Mouse (Mus musculus) adrenal gland, postnatal 36 days (tissue): ENCODE results near the gene Ceacam16. TPM values are rescaled to one million over a fixed set of nuclear protein-coding genes. Genes with fewer than 3 reads are reported as not detected.

Experiments used
- DNase-seq, 2 experiments: peaks; one replicate each; pipeline ENCODE4 v3.0.0; 2021; ENCODE audit warnings: mixed read lengths in 1 of 2
- total RNA-seq, 2 experiments: library from RNA; stranded (reverse); gene quantifications; 2 replicates each; pipeline ENCODE4 v1.2.3; 2021

Ceacam16 gene
- total RNA-seq, 2 experiments from 2014 or later, result not detected

GRCm38 (mm10) chr7:19816224-19816771 lies 44.8 kb downstream of the Ceacam16 start:
- DNase-seq, result peak; percentile 90 to 95

- no peak for DNase-seq
Observed at GRCm38 (mm10) chr7:19815296-19816223, 45.5 kb downstream of the Ceacam16 start.

DNA sequence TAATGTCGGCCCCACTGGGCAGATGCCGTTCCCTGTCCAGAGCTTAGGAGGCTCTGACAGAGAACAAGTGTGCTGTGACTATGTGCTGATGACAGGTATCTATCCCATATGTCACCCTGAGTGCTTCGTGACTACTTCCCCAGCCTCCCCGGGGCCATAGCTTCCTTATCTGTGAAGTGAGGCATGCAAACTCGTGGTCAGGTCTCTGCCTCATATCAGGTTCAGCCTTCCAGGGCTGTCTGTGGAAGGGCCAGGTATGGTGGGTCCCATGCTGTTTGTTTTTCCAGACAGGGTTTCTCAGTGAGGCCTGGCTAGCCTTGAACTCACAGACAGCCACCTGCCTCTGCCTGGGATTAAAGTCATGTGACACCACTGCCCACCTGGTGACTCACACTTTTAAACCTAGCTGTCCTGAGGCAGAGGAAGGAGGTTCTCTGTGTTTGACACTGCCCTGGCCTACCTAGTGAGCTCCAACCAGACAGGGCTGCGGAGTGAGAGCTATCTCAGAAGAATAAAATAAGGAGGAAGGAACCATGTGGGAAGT lies 47.4 kb downstream of the Ceacam16 start:
- DNase-seq, result no peak

DNA sequence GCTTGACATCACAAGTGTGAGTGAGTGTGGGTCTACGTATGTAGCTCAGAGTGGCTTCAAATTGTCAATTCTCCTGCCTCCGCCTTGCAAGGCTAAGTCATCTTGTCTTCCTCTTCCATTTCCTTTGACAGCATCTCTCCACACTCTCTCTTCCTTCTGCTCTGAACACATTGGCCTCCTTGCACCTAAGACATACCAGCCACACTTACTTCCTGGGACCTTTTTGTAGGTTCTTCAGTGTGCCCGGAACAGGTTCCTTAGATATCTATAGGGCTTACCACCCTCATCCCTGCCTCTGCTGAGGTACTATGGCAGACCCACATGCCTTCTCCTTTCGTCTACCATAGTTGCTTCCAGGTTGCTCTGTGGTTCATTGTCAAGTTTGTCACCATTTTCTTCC lies 47.9 kb downstream of the Ceacam16 start:
- no peak for DNase-seq

GRCm38 (mm10) chr7:19811114-19811513 lies 50.0 kb downstream of the Ceacam16 start:
- DNase-seq, result peak in 1 of 2 experiments; percentile 57

DNA sequence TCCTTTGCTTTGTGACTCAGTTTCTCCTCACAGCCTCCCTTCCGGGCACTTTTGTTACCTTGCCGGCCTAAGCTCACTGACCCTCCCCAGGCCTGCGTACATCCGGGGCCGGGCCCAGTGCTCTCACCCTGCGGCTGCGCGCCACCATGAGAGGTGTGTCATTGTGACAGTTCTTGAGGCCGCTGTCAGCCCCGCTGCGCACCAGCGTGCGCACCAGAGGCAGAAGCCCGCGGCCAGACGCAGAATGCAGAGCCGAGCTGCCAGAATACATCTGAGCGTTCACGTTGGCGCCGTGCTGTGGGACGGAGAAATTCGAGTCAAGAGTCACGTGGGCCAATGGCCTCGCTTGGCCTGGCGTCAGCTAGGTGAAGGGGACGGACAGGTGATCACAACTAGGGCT lies 51.7 kb downstream of the Ceacam16 start:
- peak; percentile 58 to 62 for DNase-seq

GRCm38 (mm10) chr7:19806356-19806969 lies 54.6 kb downstream of the Ceacam16 start:
- no peak for DNase-seq

- peak; percentile 78 to 83 for DNase-seq
Observed at GRCm38 (mm10) chr7:19802995-19803394, 58.1 kb downstream of the Ceacam16 start.

Other genes starting within 250 kb of the Ceacam16 start
- 10 to 100 TPM; 33.6 to 34.7 TPM for gene Relb, start 231.9 kb downstream of the Ceacam16 start, total RNA-seq
- gene Clptm1, start 196.3 kb downstream of the Ceacam16 start, total RNA-seq, result 100 to 1,000 TPM; 175 to 178 TPM
- gene Apoc2, start 183.4 kb downstream of the Ceacam16 start, total RNA-seq, result 1 to 10 TPM in 1 of 2 experiments, not detected in 1; 1.9 TPM
- under 1 TPM in 1 of 2 experiments, not detected in 1; 0.40 TPM for gene Gm44805, start 179.9 kb downstream of the Ceacam16 start, total RNA-seq
- 100 to 1,000 TPM in 1 of 2 experiments, 10 to 100 TPM in 1; 42.0 to 110 TPM for gene Apoc4, start 179.8 kb downstream of the Ceacam16 start, total RNA-seq
- gene Apoc1, start 168.6 kb downstream of the Ceacam16 start, total RNA-seq, result 1,000 to 10,000 TPM in 1 of 2 experiments, 100 to 1,000 TPM in 1; 185 to 1,007 TPM
- gene Apoe, start 162.1 kb downstream of the Ceacam16 start, total RNA-seq, result 1,000 to 10,000 TPM in 1 of 2 experiments, 100 to 1,000 TPM in 1; 927 to 1,142 TPM
- gene Tomm40, start 145.9 kb downstream of the Ceacam16 start, total RNA-seq, result 100 to 1,000 TPM; 124 to 135 TPM
- gene Nectin2, start 110.8 kb downstream of the Ceacam16 start, total RNA-seq, result 100 to 1,000 TPM in 1 of 2 experiments, 10 to 100 TPM in 1; 70.0 to 115 TPM
- 10 to 100 TPM; 43.5 to 53.8 TPM for gene Bcam, start 90.3 kb downstream of the Ceacam16 start, total RNA-seq
- gene Cblc, start 64.5 kb downstream of the Ceacam16 start, total RNA-seq, result not detected
- gene Bcl3, start 38.5 kb downstream of the Ceacam16 start, total RNA-seq, result 10 to 100 TPM; 19.5 to 51.0 TPM
- under 1 TPM in 1 of 2 experiments, not detected in 1; 0.83 TPM for gene Gm19345, start 9.3 kb downstream of the Ceacam16 start, total RNA-seq
- gene Ceacam19, start 26.7 kb upstream of the Ceacam16 start, total RNA-seq, result not detected
- gene Pvr, start 59.9 kb upstream of the Ceacam16 start, total RNA-seq, result 10 to 100 TPM; 28.8 to 33.7 TPM
- gene Igsf23, start 89.5 kb upstream of the Ceacam16 start, total RNA-seq, result not detected
- gene Ceacam20, start 104.1 kb upstream of the Ceacam16 start, total RNA-seq, result not detected
- gene Nlrp9b, start 130.2 kb upstream of the Ceacam16 start, total RNA-seq, result not detected
- not detected for gene Vmn1r91, start 238.4 kb upstream of the Ceacam16 start, total RNA-seq